Mouse (Mus musculus): ENCODE measurements around the gene Emp2.

DNA sequence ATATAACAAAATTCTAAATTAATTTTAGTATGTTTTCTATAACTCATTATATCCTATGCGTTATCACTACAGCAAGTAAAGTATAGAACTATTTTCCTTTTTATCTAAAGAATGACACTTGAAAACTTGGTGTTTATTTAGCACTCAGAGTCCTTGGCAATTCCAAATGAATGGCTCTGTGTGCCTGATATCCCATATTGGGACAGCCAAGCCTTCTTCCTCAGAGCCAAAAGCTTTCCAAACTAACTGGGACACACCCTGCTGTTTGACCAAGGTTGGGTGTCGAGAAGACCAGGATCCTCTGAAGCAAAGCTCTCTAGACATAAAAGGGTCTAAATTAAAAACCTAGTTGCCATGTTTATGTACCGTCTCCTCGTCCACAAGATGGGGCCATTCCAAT lies 27.3 kb upstream of the Emp2 start:
- TF ChIP-seq CTCF (IDR thresholded peaks at IDR 0.05; ENCODE audit: borderline replicate concordance, insufficient read depth, low read length) (no peak), POLR2A (IDR thresholded peaks at IDR 0.05; ENCODE audit: low read depth, low read length) (no peak)

All from embryonic fibroblast, embryonic 13.5 days (primary cell).